Mouse (Mus musculus): ENCODE results near the gene Mrpl57.

Mrpl57 gene

GRCm38 (mm10) chr14:57861987-57862412 is 36.0 kb downstream of the Mrpl57 start:
- DNase-seq (ENCODE audit: low spot score): no peak

- DNase-seq (ENCODE audit: low spot score): no peak
Observed at GRCm38 (mm10) chr14:57863129-57863528, 37.1 kb downstream of the Mrpl57 start.

- no peak for DNase-seq (ENCODE audit: low spot score)
Observed at GRCm38 (mm10) chr14:57865256-57865655, 39.2 kb downstream of the Mrpl57 start.

DNA sequence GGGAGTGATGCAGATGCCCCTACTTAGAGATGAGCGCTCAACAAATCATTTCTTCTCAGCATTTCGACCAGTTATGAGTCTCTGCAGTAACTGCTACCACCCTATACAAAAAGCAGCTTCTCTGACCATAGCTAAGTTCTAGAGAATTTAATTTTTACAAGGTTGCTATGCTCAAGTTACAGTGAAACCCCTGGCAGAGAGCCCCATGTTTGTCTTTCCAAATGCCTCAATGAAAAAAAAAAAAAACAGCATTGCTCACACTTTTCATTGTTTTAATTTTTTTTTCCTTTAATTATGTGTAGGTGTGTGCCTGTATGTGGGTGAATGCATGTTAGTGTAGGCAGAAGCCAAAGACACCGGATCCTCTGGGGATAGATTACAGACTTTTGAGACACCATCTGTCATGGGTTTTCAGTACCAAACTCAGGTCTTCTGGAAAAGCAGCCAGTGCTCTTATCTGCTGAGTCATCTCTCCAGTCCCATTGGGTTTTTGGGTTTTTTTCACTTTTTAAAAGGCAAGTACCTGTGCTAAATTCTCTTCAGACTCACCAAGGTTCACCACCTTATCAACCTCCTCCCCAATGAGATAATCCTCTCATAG is 40.7 kb downstream of the Mrpl57 start:
- no peak for DNase-seq (ENCODE audit: low spot score)

DNA sequence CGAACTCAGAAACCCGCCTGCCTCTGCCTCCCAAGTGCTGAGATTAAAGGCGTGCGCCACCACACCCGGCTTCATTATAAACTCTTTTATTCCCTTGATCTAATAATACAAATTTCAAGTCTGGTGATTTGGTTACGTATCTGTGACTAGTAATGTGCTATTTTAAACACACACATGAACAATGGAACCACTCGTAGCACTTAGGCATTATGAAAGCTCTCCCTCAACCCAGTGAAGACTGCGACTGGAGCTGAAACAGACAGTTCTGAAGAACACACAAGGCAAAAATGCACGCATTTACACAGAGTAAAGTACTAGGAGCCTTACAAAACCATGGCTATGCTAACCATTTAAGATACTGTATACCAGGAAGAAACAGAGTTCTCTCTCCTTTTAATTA is 51.9 kb downstream of the Mrpl57 start:
- no peak for DNase-seq (ENCODE audit: low spot score)

All from urinary bladder, postnatal 25 days (tissue).